Mouse (Mus musculus) liver, postnatal 0 days (tissue): ENCODE data around the gene Cmah.

Experiments used
- CTCF ChIP-seq: sonication (generic); IDR thresholded peaks from 2 replicates; pipeline ENCODE4 v1.5.1; 2016; ENCODE audit warnings: antibody characterized with exemption, low read depth
- EP300 ChIP-seq: IDR thresholded peaks from 2 replicates; pipeline ENCODE4 v1.6.1; 2016; ENCODE audit warnings: antibody characterized with exemption, low read depth, mild to moderate bottlenecking

DNA sequence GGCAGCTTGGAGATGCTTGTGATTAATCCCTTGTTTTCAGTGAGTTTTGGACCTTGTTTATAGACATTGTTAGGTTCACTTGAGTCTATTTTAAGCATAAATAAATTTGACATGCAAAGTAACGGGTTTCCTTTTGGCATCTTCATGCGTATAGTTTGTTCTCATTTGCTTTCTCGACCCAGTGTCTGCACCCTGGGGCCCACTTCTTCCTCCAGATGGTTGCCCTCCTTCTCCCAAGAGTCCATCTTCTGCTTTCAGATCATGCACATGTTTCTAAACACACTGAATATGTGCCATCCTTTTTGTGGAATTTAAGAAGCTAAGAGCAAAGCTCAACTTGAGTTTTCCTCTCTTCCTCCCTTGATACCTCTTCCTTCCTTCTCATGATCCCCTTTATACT lies 71.3 kb downstream of the Cmah start:
- TF ChIP-seq CTCF (no peak), EP300 (no peak)
